Mouse (Mus musculus) hindbrain, embryonic 10.5 days (tissue): Measurements from ENCODE around the gene Ern1. TPM values are rescaled to one million over a fixed set of nuclear protein-coding genes. Genes with fewer than 3 reads are reported as not detected.
"Not testable (repeated sequence)": the region's sequence is repeated elsewhere in the genome, so short reads cannot be mapped to it uniquely, and the experiment has no call there.

Experiments used
- DNase-seq: peaks from one replicate; pipeline ENCODE4 v3.0.0-alpha.2; 2017; ENCODE audit warnings: low spot score
- H3K27ac ChIP-seq: fragments of 300-500 bp; sonication (generic); 2 replicates; pipeline ENCODE4 v1.5.1; 2016; ENCODE audit warnings: mild to moderate bottlenecking, moderate library complexity
- H3K27me3 ChIP-seq: fragments of 300-500 bp; sonication (generic); 2 replicates; pipeline ENCODE4 v1.6.1; 2016; ENCODE audit warnings: mild to moderate bottlenecking; ENCODE audit not compliant: poor library complexity, insufficient read depth, severe bottlenecking
- H3K36me3 ChIP-seq: fragments of 300-500 bp; sonication (generic); 2 replicates; pipeline ENCODE4 v1.6.1; 2016; ENCODE audit warnings: mild to moderate bottlenecking, moderate library complexity
- H3K4me1 ChIP-seq: fragments of 300-500 bp; sonication (generic); replicated peaks from 2 replicates; pipeline ENCODE4 v1.6.1; 2016; ENCODE audit warnings: mild to moderate bottlenecking
- H3K4me3 ChIP-seq: fragments of 300-500 bp; sonication (generic); 2 replicates; pipeline ENCODE4 v1.5.1; 2016; ENCODE audit warnings: mild to moderate bottlenecking, moderate library complexity
- H3K9me3 ChIP-seq: fragments of 300-500 bp; sonication (generic); 2 replicates; pipeline ENCODE4 v1.6.1; 2016; ENCODE audit warnings: mild to moderate bottlenecking, moderate library complexity
- WGBS: fragments of 180-500 bp; shearing (Covaris S2); methylation state at CpG from one replicate; pipeline ENCODE4 v1.1.7; 2016; 5-methylcytosine and 5-hydroxymethylcytosine counted together
- polyA plus RNA-seq: library from polyadenylated mRNA; unstranded; fragments of >200 nt; fragmentation: Nextera tagmentation; extraction: Ambion mirVana; gene quantifications from 2 replicates; pipeline ENCODE4 v1.2.1, GENCODE M21; 2016

Ern1 gene
- polyA plus RNA-seq, 1 experiment from 2014 or later = 7.1 TPM

DNA sequence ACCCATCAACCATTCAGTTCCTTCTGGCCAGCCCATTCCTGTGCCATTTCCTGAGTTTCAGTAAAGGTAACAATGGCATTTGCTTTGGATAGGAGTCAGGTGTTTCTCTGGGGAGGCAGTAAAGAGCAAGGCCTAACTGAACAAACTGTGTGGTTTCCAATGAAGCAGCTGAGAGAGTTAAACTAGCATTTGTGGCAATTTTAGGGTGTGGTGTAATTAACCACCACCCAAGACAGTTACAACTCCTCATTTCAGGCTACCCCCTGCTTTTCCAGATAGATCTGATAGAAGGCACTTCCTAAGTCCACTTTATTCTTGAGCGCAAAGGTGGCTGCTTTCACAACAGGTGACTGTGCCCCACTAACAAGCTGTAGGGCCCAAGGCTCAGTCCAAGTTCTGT, 19.1 kb downstream of the Ern1 start:
- 94% methylated on average over 1 of the region's 1 CpGs for WGBS
- Histone ChIP-seq H3K27ac (no peak overlapping the region), H3K4me3 (no peak overlapping the region), H3K36me3 (no peaks in the 10 kb centered on the region), H3K9me3 (no peaks in the 10 kb centered on the region), H3K27me3 (no peaks in the 10 kb centered on the region), H3K4me1 (no peaks in the 10 kb centered on the region)
- no peak for DNase-seq

GRCm38 (mm10) chr11:106465932-106466331, 21.7 kb downstream of the Ern1 start:
- Histone ChIP-seq H3K27ac (no peak overlapping the region), H3K27me3 (no peaks in the 10 kb centered on the region), H3K36me3 (no peaks in the 10 kb centered on the region), H3K4me1 (no peaks in the 10 kb centered on the region), H3K9me3 (no peaks in the 10 kb centered on the region), H3K4me3 (no peak overlapping the region)
- WGBS = 87% methylated on average over 4 of the region's 4 CpGs
- no peak for DNase-seq

DNA sequence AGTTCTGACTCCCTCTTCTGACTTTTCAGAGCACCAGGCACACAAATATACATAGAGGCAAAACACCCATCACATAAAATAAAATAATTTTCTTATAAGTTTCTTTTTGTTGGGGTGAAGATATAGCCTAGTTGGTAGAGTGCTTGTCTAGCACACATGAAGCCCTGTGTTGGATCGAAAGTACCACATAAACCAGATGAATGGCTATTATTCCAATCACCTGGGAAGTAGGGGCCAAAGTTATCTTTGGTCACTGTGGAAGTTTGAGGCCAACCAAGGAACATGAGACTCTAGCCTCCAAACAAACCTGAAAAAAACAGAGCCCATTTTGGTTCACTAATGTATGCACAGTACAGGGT, 22.1 kb downstream of the Ern1 start:
- H3K4me1 ChIP-seq = no peaks in the 10 kb centered on the region
- WGBS = 98% methylated on average over 1 of the region's 1 CpGs
- H3K36me3 ChIP-seq = no peaks in the 10 kb centered on the region
- no peak for DNase-seq
- no peak overlapping the region for H3K27ac ChIP-seq
- H3K27me3 ChIP-seq = no peaks in the 10 kb centered on the region
- no peak overlapping the region for H3K4me3 ChIP-seq
- H3K9me3 ChIP-seq = no peaks in the 10 kb centered on the region

DNA sequence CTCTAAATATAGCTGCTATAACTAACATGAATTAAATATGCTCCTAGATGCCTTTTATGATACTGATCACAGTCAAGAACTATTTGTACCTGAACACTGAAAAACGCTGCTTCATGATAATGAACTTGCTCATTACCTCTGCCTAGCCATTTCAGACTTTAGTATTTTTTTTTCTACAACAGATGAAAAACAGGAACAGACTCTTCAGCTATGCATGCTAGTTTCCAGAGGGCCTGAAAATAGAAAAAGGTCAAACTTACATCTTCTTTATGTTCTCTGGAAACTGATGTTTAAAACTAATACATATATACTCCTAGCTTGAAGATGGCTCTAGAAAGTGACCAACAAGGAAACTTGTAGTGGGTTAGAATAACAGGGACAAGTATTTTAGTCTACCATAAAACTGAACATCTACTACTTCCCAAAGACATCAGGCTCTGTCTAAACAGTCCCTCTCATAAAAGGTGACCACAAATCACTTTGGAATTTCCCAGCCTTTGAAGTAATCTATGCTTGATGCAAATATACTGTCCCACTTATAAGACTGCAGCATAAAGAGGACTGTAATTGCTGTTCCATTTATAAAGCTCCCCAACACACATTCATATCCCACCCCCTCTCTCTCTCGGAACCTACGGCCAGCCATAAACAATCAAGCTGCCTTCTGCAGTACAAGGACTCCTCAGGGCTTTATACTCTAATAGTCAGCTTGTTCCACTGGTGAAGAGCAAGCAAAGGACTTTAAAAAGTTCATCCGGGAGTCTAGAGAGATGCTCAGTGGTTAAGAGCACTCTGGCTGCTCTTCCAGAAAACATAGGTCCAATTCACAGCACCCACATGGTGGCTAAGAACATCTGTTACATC, 22.7 kb downstream of the Ern1 start:
- no peak for DNase-seq
- Histone ChIP-seq H3K4me1 (no peaks in the 10 kb centered on the region), H3K4me3 (no peak overlapping the region), H3K27me3 (no peaks in the 10 kb centered on the region), H3K9me3 (no peaks in the 10 kb centered on the region), H3K36me3 (no peaks in the 10 kb centered on the region), H3K27ac (no peak overlapping the region)
- WGBS = 88% methylated on average over 4 of the region's 4 CpGs

- Histone ChIP-seq H3K27ac (no peak overlapping the region), H3K4me3 (no peak overlapping the region), H3K9me3 (no peaks in the 10 kb centered on the region), H3K27me3 (no peaks in the 10 kb centered on the region), H3K36me3 (no peaks in the 10 kb centered on the region), H3K4me1 (no peaks in the 10 kb centered on the region)
- 80% methylated on average over 5 of the region's 5 CpGs for WGBS
- DNase-seq = no peak
Observed at GRCm38 (mm10) chr11:106463845-106464244, 23.8 kb downstream of the Ern1 start.

DNA sequence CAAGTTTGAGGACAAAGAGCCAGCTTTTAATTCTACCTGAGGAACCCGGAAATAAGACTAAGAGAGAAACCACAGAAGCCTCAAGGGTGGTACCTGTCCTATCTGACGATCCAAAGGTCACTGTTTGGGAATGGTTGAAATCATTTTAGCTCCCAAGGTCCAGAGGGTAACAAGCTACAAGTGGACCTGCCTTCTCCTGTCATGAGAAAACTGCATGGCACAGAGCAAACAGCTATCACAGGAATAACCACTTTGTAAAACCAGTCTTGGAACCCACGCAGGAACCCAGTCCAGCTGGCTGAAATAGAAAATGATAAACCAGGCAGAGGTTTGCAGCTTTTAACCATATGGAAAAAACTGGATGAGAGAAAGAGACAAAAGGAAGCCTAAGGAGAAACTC, 25.3 kb downstream of the Ern1 start:
- no peaks in the 10 kb centered on the region for H3K9me3 ChIP-seq
- no peaks in the 10 kb centered on the region for H3K36me3 ChIP-seq
- 85% methylated on average over 3 of the region's 3 CpGs for WGBS

GRCm38 (mm10) chr11:106461145-106461932, 26.3 kb downstream of the Ern1 start:
- no peak for DNase-seq
- H3K36me3 ChIP-seq = peaks cover under 1% of the 10 kb centered on the region; the same call in 1 of the 2 replicates
- whole genome bisulfite sequencing = 87% methylated on average over 5 of the region's 5 CpGs

More for the DNA sequence above, 25.3 kb downstream of the Ern1 start:
- no peak for DNase-seq
- H3K4me3 ChIP-seq = no peak overlapping the region
- H3K27me3 ChIP-seq = no peaks in the 10 kb centered on the region
- no peak overlapping the region for H3K27ac ChIP-seq
- no peaks in the 10 kb centered on the region for H3K4me1 ChIP-seq

DNA sequence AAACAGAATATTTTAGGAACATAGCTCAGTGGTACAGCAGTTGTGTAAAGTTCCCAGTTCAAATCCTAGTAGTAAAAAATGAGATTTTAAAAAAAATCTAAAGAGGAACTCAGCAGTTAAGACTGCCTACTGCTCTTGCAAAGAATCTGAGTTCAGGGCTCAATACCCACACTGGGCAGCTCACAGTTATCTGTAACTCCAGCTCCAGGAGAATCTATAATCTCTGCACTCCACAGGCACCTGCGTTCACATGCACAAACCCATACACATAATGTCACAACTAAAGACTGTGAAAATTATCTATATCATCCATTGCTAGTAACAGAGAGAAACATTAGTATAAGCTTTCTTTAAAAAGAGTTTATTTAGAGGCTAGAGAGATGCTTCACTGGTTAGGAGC, 27.0 kb downstream of the Ern1 start:
- H3K27me3 ChIP-seq = no peaks in the 10 kb centered on the region

More at GRCm38 (mm10) chr11:106461145-106461932, 26.3 kb downstream of the Ern1 start:
- H3K4me3 ChIP-seq = no peak overlapping the region
- H3K27me3 ChIP-seq = no peaks in the 10 kb centered on the region
- H3K9me3 ChIP-seq = no peaks in the 10 kb centered on the region
- H3K4me1 ChIP-seq = no peaks in the 10 kb centered on the region
- no peak overlapping the region for H3K27ac ChIP-seq

DNA sequence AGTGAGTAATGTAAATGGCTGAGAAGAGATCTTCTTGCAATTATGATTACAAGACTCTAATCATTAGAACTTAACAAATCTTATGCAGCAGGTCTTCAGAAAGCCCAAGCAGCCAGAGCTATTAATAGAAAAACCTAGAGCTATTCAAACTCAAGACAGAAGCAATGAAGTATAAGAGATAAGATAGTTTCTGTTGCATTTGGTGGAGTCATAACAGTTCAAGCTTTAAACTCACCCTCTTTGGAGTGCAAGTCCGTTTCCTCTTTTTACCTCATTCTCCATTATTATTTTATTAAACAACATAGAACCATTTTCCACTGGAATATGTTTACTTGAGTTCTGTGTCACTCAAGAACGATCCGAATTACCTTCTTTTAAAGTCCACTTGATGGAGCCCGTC, 29.1 kb downstream of the Ern1 start:
- Histone ChIP-seq H3K9me3 (no peaks in the 10 kb centered on the region), H3K27me3 (no peaks in the 10 kb centered on the region), H3K36me3 (peaks cover 12% of the 10 kb centered on the region; the same call in 1 of the 2 replicates), H3K4me1 (no peaks in the 10 kb centered on the region), H3K27ac (no peak overlapping the region), H3K4me3 (no peak overlapping the region)
- no peak for DNase-seq
- 93% methylated on average over 4 of the region's 4 CpGs for WGBS

More for the DNA sequence above, 27.0 kb downstream of the Ern1 start:
- WGBS = 96% methylated on average over 1 of the region's 1 CpGs
- H3K27ac ChIP-seq = no peak overlapping the region
- no peak for DNase-seq
- H3K9me3 ChIP-seq = no peaks in the 10 kb centered on the region
- H3K36me3 ChIP-seq = peaks cover 3% of the 10 kb centered on the region; the same call in 1 of the 2 replicates
- no peak overlapping the region for H3K4me3 ChIP-seq
- no peaks in the 10 kb centered on the region for H3K4me1 ChIP-seq

GRCm38 (mm10) chr11:106443646-106444045, 44.0 kb downstream of the Ern1 start:
- no peaks in the 10 kb centered on the region for H3K36me3 ChIP-seq
- DNase-seq = no peak
- 44% methylated on average over 3 of the region's 3 CpGs for WGBS
- H3K4me3 ChIP-seq = no peak overlapping the region
- H3K27me3 ChIP-seq = no peaks in the 10 kb centered on the region
- H3K27ac ChIP-seq = no peak overlapping the region
- H3K4me1 ChIP-seq = no peaks in the 10 kb centered on the region
- no peaks in the 10 kb centered on the region for H3K9me3 ChIP-seq

- DNase-seq, H3K27me3 ChIP-seq, H3K4me3 ChIP-seq, H3K4me1 ChIP-seq, H3K9me3 ChIP-seq, H3K36me3 ChIP-seq, H3K27ac ChIP-seq: not testable (repeated sequence)
- 86% methylated on average over 2 of the region's 2 CpGs for WGBS
Observed at GRCm38 (mm10) chr11:106442564-106442963, 45.1 kb downstream of the Ern1 start.

DNA sequence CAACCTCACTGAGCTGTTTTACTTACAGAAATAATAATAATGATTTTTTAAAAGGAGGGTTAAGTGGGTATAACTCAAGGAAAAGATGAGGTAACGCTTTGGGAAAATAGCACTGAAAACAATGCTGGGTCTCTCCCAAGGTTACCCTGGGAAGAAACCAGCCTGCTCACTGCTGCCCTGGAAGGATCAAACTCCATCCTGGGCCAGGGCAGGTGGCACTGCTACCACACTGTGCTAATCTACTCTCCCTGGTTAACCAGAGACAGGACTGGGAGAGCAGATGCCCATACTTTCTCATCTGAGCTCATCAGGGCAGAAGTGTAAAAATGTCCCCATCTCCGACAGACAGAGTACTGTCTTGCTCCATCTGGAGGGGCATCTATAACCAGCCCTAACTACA, 47.3 kb downstream of the Ern1 start:
- no peaks in the 10 kb centered on the region for H3K9me3 ChIP-seq
- no peak for DNase-seq
- H3K27ac ChIP-seq = no peak overlapping the region
- WGBS = 93% methylated on average over 2 of the region's 2 CpGs
- H3K36me3 ChIP-seq = no peaks in the 10 kb centered on the region
- no peaks in the 10 kb centered on the region for H3K27me3 ChIP-seq
- H3K4me3 ChIP-seq = no peak overlapping the region
- no peaks in the 10 kb centered on the region for H3K4me1 ChIP-seq

DNA sequence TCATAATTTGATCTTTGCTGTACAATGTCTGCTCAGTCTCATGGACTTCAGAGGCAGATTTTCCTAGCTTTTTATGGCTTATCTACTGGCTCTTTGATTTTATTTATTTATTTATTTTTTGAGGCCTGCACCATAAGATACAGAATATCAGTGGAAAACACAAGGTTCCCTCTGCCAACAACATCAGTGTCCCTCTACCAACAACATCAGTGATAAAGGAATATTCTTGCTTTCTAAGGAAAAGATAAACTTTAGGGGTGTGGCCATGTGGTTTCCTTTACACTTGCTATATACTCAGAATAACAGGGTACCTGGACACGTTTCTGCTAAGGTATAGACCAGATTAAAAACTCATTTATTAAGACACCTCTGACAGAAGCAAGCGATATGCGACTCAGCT, 48.3 kb downstream of the Ern1 start:
- H3K27me3 ChIP-seq = no peaks in the 10 kb centered on the region
- no peaks in the 10 kb centered on the region for H3K9me3 ChIP-seq
- no peak overlapping the region for H3K4me3 ChIP-seq
- no peak overlapping the region for H3K27ac ChIP-seq
- no peaks in the 10 kb centered on the region for H3K4me1 ChIP-seq
- DNase-seq = no peak
- 91% methylated on average over 3 of the region's 3 CpGs for WGBS
- H3K36me3 ChIP-seq = no peaks in the 10 kb centered on the region
